Mouse (Mus musculus) retina, postnatal 7 days (tissue): ENCODE results near the gene Tex14.
"Not testable (repeated sequence)": the region's sequence is repeated elsewhere in the genome, so short reads cannot be mapped to it uniquely, and the experiment has no call there.

ENCODE experiments used
- DNase-seq: peaks from one replicate; pipeline ENCODE4 v3.0.0-alpha.2; 2012; ENCODE audit warnings: low read depth, low spot score

Tex14 gene

DNA sequence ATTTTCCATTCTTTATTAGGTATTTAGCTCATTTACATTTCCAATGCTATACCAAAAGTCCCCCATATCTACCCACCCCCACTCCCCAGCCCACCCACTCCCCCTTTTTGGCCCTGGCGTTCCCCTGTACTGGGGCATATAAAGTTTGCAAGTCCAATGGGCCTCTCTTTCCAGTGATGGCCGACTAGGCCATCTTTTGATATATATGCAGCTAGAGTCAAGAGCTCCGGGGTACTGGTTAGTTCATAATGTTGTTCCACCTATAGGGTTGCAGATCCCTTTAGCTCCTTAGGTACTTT is 66.8 kb downstream of the Tex14 start:
- not testable (repeated sequence) for DNase-seq

DNA sequence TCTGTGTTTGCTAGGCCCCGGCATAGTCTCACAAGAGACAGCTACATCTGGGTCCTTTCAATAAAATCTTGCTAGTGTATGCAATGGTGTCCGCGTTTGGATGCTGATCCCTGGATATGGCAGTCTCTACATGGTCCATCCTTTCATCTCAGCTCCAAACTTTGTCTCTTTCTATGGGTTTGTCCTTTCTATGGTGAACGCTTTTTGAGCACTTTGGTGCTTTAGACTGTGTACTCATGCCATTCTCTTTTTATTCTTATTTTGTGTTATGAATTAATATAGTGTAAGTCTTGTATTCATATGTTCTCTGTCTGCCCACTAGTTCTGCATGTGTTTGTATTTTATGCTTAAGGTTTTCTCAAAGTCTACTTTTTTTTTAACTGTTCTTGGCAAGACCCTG is 67.2 kb downstream of the Tex14 start:
- DNase-seq = not testable (repeated sequence)

DNA sequence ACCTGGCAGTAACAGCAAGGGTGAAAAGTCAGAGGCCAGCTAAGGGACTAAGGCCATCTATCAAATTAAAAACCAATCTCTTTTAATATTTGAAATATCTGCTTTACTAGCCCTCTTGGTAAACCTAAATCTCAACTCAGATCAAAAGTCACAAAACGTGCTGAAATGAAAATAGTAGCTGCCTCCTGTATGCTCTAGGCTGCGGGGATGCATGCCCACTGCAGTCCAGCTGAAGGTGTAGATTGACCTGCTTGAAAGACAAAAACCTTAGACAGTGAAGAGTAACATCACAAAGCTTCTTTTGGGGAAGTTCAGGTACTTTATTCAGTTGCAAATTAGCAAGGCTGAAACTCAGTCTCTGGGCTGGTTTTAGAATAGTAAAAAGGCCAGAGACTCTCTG is 74.3 kb downstream of the Tex14 start:
- not testable (repeated sequence) for DNase-seq

DNA sequence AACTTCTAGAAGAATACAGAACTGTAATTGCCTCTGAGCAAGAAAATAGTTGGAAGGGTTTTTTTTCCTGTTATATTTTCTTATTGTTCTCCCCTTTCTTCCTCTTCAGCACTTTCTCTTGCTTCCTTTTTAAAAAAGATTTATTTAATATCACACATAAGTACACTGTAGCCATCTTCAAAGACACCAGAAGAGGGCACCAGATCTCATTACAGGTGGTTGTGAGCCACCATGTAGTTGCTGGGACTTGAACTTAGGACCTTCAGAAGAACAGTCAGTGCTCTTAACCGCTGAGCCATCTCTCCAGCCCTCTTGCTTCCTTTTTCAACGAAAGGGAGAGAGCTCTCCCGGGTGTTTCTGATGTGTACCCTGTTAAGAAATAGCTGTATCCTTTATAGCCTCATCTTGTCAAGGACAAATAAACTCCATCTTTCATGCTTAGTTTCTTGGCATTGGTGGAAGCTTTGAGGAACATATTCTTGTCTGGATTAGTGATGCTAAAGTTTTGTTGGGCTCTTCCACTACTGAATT is 79.0 kb downstream of the Tex14 start:
- no peak for DNase-seq

DNA sequence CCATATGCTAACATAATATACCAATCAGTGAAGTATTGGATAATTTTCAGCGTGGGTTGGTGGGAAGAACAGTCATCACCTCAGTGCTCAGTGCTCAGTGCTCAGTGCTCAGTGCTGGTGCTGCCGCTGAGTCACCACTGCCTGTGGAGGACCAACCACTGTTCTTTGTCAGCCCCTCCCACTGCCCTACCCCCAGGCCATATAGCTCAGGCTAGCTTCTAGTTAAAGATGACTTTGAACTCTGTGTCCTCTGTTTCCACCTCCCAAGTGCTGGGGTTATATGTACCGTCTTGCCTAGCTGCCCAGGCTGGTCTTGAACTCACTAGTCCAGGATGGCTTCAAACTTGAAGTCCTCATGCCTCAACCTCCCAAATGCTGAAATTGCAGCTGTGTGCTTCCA is 84.1 kb downstream of the Tex14 start:
- no peak for DNase-seq

DNA sequence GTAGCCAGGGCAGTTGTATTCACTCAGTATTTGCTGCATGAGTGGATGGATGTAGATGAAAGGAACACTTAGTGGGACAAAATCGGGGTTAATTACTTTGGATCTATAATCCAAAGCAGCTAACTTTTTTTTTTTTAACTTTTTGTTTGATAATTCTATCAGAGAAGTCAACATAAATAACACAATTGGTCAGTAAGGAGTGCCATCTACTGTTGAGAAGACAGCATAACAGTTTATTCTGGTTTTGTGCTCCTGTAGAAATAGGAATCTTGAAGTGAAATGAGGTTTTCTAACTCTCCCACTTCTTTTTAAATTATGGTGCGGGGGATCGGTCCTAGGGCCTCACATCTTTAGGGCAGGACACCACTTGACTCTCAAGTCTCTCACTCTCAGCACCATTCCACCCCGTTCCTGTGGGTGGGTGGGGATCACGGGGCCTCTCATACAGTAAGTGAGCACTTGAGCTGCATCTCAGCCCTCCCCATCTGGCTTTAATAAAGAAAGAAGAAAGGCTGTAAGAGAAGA is 99.9 kb downstream of the Tex14 start:
- peak; percentile 17 for DNase-seq

DNA sequence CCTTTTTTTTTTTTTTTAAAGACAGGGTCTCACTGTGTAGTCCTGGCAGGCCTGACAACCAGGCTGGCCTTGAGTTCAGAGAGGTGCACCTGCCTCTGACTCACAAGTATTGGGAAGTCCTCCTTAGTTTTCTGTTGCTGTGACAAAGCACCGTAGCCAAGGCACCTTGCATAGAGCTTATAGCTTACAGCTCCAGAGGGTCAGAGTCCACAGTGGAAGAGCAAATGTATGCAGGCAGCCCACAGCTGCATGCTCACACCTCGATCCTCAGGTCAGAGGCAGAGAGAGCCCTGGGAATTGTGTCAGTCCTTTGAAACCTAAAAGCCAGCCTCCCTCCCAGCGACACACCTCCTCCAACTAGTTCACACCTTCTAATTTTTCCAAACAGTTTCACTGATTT is 101.6 kb downstream of the Tex14 start:
- no peak for DNase-seq

DNA sequence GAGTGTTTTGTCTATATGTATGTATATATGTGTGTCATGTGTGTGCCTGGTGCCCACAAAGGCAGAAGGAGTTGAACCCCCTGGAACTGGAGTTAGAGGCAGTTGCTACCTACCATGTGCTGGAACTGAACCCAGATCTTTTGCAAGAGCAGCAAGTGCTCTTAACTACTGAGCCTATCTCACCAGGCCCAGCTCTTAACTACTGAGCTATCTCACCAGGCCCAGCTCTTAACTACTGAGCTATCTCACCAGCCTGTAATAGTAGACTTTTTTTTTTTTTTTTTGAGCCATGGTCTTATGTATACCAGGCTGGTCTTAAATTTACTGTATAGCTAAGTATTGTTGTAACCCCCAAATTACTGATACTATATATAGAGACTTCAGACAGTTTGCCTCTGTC is 102.2 kb downstream of the Tex14 start:
- no peak for DNase-seq

DNA sequence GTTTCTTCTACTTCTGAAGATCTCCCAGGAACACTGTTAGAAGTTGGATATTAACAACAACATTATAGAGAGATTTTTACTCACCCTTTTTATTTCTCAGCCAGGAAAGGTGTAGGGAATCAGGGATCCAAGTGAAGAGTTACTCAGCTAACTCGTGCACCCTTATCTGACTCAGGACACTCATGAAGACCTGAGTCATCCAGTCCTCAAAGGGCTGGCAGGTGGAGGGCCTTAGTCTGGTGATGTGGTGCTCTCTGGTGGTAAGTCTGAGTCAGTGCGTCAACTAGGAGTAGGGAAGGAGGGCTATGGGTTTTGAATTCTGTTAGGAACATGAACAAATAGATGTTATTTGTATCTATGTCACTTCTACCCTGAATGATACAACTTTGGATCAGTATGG is 114.4 kb downstream of the Tex14 start:
- peak; percentile 27 for DNase-seq

DNA sequence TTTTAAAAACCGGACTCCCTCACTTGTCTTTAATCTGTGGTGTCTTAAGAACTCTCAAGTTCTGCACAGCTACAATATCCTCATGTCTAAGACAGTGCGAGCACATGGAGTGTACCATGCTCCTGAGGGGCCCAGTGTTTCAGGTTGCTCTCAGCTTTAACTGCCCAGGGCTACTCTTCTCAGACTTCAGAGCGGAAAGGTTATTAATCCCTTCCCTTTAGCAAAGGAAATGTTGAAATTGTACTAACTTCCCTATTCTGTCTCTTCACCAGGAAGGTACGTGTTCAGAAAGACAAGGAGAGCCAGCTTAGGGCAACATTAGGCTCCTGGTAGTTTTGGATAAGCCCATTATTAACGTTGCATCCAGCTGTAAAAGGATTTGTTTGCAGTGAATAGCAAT is 118.6 kb downstream of the Tex14 start:
- DNase-seq = no peak

DNA sequence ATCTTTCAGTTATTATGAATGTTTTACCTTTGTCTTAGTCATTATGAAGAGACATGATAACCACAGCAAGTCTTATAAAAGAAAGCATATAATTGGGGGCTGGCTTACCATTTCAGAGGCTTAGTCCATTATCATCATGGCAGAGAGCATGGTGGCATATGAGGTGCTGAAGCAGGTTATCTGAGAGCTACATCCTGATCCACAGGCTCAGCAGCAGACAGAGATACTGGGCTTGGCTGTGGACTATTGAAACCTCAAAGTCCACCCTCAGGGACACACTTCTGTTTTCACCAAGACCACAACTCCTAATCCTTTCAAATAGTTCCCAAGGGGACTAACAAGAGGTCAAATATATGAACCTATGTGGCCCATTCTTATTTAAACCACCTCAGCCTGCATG is 119.1 kb downstream of the Tex14 start:
- no peak for DNase-seq

DNA sequence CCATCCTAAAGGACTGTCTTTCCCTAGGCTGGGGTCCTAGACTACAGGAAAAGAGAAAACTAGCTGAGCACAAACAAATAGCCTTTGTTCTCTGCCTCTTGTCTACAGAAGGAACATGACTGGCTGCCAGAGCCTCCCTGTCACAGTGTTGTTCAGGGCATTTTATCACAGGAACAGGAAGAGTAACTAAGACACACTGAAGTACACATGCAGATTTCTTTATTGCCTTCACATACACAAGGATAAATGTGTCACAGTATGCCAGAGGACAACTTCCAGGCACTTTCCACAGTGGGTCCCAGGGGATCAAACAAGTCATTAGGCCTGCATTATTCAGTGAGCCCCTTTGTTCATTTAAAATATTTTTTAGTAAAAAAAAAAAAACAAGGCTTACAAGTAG is 119.9 kb downstream of the Tex14 start:
- DNase-seq = no peak

DNA sequence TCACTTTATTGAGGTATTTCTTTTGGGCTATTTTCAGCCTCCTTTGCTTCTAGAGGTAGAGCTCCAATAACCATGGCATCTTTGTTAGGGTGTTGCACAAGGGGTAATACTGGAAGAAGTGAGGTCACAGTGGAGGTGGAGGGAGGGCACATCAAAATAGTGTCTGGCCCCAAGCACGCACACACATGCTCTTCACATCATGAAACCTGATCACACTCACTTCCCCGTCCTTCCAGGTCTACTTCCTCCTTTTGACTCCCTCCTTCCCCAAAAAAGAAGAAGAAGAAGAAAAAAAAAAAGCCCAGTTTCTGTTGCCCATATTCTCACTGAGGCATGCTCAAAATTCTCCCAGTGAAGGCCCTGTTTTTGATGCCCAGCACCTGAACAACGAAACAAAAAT is 122.5 kb downstream of the Tex14 start:
- no peak for DNase-seq

DNA sequence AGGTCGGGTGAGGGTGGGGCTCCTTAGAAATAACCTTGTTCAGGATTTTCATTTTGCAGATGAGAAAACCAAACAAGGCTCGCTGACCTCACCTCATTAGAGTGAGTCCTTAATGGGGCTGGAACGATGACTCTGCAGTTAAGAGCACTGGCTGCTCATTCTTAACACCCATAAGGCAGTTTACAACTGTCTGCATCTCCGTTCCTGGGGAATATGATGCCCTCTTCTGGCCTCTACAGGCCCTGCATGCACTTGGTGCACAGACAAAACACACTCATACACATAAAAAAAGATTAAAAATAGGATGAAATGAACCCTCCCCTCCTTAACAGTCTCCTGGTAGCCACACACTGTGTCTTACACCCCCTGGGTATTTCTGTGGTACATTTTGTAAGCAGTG is 123.1 kb downstream of the Tex14 start:
- no peak for DNase-seq

DNA sequence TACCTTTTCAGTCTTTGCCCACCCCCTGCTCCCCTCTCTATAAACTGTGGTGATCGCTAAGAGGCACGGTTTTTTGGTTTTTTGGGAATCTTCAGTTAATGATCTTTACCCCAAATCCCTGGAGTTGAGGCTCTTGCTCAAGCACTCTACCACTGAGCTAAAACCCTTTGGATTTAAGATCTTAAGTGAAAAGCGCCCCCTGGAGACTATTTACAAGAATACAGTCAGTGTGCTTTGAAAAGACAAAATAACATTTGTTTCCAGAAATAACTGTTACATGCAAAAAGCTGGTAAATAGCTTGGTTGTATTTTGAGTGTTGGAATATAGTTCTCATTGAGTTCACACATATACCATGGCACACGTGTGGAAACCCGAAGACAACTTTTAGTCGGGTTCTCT is 126.8 kb downstream of the Tex14 start:
- no peak for DNase-seq

DNA sequence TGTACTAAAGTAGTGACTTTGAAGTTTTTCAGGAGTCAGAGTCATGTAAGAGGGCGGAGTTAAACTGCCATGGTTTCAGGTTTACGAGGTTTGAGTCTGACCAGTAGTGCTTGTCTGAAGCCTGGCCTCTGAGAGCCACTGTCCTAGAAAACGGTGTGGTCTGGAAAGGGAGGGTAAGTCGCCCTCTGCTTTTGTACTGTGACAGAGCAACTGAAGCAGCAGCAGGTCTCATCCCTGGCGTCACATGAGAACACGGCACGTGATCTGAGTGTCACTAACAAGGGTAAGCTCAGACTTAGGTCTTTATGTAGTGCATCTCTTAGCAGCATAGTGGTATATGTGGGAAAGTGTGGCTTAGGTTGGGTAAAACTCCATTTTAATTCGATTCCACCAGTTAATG is 137.4 kb downstream of the Tex14 start:
- no peak for DNase-seq

DNA sequence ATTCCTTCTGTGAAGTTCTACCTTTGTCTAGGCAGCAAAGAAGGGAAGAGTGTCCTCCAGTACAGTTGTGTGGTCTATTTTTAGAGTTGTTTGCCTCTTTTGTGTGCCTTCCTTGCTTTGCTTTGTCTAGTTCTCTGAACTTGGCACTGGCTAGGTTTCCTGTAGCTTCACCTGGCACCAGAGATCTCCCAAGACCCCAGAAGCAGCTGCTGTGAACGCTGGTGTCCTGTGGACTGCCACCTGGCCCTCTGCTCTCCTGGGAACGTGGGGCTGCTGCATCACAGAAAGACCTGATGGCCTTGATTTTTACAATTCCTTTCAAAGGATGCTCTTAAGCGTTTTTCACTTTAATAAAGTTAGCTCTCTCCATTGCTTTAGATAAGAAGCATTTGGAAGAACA is 138.0 kb downstream of the Tex14 start:
- no peak for DNase-seq

DNA sequence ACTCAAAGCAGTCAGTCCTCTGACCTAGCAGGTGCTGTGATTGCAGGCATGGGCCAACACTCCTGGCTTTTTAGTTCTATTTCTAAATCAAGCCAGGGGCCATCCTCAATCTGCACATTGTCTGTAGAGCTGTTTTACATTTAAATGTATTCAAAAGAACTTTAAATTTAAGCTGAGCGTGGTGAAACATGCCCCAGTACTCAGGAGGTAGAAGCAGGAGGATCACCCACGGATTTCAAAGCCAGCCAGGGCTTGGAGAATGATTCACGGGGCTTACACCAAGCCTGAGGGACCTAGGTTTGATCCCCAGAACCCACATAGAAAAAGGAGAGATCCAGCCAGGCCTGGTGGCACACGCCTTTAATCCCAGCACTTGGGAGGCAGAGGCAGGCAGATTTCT is 148.5 kb downstream of the Tex14 start:
- no peak for DNase-seq

DNA sequence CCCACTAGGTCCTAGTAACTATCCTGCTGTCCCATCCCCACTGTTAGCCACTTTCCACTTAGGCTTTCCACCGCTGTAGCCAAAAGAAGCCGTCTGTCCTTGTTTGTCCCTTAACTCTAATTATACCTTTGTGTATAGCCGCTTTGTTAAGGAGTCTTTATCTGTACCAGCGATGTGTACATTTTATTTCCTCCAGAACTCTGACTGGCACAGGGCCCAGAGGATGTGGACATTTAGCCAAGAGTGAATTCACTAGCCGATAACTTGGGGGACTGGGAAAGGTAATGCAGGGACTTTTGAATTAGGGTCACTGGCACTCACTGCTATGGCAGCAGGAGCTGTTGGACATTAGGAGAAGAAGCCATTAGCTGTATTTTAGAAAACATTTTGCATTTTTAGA is 149.5 kb downstream of the Tex14 start:
- DNase-seq = no peak

DNA sequence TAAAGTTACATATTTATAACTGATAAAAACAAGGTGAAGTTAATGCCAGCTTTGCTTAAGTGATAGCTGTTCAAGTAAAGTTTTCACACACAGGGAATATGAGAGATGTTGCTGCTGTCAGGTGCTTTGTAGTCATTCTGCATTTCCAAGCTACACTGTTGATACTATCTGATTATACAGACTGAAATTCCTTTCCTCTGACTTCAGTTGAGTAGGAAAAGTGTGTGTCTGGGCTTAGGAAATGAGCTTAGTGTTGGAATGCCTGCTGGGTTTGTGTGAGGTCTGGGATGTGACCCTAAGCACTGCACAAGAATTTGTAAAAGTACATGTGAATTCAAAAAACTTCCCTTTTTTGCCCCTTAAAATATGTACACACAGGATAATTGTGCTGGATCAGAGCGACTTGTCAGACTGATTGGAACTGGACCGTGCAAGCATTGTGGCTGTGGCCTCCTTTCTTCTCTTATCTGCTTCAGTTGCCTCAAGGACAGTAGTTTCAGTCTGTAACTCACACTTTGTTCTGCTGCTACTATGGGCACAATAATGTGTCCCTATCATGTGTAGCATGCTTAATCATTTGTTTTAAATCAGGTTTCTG is 150.3 kb downstream of the Tex14 start:
- no peak for DNase-seq

DNA sequence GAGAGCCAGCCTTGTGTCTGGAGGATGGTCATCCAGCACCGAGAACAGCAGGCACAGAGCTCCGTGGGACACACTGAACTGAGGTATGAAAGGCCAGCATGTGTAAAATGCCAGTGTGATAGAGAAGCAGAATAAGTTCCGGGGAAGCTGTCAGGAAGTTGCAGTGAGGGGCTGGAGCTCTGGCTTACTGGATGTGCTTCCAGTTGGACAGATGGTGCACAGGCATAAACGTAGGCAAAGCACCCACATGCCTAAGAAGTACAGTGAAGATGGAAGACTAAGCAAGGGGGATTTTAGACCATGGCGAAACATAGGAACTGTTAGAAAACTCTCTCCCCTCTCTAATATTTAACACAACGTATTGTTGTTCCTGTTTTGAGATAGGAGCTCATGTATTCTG is 156.3 kb downstream of the Tex14 start:
- no peak for DNase-seq

DNA sequence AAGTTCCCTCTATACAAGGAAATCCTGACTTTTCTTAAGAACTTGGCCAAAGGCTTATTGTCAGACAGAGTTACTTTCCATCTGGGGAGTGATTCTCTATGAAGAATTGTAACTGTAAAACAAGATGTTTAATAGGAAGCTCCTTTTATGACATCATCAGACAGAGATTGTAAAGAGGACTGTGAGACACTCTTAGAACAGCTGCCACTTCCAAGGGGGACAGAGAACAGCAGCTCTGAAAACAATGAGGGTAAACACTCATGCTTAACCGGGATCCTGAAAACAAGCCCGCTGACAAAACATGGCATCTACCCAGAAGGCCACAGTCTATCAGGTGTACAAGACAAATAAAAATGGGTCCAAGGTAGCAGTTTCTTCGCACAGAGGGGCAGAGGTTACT is 161.6 kb downstream of the Tex14 start, which contains the start of gene Gm11492:
TSS of gene Gm11492 (plus strand) at position 153 of the 400 bp plus-strand sequence.
- DNase-seq = no peak

DNA sequence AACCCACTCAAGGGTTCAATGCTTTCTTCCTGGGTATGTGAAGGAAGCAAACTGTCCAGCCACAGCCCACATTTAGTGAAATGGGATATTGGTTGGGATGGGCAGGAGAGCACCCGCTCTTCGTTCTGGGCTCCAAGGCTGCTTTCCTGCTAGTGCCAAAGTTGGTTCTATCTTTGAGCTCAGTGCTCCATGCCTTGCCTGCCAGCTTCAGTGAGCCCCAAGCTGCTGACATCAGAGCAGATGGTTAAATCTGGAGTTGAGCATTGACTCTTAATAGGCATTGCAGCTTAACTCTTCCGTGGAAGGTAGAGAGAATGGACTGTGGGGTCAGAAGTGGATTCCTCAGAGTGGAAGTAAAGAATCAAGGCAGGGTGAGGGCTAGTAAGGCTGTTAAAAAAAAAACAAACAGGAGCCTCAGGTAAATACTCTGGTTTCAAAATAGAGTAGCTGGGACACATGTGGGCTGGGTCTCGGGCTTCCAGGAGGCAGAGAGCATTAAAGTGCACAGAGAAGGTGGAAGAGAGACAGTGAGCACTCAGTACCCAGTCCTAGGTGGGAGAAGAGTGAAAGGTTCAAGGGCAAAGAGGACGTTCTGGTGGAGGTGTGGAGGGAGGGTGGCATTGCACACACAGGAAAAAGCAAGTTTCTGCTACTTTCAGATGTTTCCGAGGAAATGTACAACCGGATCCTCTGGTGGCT is 163.5 kb downstream of the Tex14 start, which contains the start of gene Sept4:
TSS of gene Sept4 (plus strand) at position 649 of the 699 bp plus-strand sequence.
- DNase-seq = no peak
